Mouse (Mus musculus) neural tube, embryonic 10.5 days (tissue): ENCODE measurements around the gene Pyroxd2.

Experiments
- DNase-seq: peaks from one replicate; pipeline ENCODE4 v3.0.0-alpha.2; 2017; ENCODE audit warnings: low spot score; ENCODE audit errors: extremely low spot score

Gene Pyroxd2

DNA sequence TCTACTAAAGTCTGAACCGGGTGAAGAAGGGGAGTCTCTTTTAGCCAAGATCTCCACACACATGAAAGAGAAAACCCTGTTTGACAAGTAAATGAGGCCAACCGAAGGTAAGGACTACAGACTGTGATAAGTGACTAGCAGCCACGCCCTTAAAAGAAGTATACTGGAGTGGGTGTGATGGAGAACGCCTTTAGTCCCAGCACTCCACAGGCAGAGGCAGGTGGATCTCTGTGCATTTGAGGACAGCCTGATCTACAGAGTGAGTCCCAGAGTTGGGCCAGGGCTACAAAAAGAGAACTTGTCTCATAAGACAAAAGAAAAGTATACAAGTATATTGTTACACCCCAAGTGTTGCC, 6.7 kb downstream of the Pyroxd2 start:
- no peak for DNase-seq

GRCm38 (mm10) chr19:42745084-42745868, 7.3 kb downstream of the Pyroxd2 start:
- no peak for DNase-seq

- DNase-seq: peak; percentile 56
Observed at GRCm38 (mm10) chr19:42744162-42744586, 8.4 kb downstream of the Pyroxd2 start.

DNA sequence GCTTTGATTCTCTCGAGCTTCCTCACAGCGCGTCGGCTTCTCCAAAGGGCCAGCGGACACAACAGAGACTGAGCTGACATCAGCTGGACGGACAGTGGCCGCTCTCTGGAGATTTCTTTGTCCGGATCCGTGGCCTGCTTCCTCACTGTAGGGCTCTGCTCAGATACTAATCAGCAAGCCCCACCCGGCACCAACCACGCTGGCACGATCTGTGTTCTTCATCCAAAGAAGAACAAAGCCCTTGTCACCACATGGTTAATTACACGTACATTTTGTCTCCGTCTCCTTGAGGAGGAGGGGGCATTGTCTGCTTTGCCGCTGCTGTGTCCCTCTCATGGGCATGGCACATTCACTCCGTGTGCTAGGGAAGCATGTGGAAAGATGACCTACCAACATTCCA, 9.3 kb downstream of the Pyroxd2 start:
- DNase-seq: no peak

DNA sequence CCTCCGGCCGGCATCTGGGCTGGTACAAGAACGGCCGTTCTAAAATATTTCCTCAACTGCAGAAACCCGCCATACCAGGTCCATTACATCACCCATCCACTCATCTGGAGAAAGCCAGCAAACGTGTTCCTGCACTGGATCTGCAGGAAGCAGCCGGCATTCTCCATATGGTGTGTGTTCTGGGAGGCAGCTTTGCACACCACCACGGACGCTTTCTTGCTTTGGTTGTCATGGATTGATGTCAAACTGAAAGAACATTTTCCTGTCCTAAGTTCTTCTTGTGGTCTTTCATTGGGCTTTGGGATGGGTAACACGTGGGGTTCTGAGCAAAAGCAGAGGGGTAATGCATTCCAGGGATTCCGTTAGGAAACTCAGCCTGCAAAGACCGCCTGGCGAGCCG, 10.7 kb downstream of the Pyroxd2 start:
- DNase-seq: no peak

GRCm38 (mm10) chr19:42740163-42740899, 12.2 kb downstream of the Pyroxd2 start:
- DNase-seq: no peak

DNA sequence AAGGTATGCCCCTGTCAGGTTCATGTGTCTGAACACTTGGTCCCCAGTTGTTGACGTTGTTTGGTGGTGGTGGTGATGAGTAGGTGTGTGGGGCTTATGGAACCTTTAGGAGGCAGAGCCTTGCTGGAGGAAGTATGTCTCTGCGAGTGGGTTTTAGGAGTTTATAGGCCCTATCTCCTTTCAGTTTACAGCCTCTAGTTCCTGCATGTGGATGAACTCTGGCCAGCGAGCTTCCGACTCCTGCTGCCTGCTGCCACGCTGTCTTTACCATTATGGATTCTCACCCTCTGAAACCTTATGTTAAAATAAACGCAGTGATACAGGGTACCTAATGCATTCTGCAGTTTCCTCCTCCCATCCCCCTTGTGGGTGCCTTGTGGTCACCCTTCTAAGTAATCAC, 12.8 kb downstream of the Pyroxd2 start:
- no peak for DNase-seq

DNA sequence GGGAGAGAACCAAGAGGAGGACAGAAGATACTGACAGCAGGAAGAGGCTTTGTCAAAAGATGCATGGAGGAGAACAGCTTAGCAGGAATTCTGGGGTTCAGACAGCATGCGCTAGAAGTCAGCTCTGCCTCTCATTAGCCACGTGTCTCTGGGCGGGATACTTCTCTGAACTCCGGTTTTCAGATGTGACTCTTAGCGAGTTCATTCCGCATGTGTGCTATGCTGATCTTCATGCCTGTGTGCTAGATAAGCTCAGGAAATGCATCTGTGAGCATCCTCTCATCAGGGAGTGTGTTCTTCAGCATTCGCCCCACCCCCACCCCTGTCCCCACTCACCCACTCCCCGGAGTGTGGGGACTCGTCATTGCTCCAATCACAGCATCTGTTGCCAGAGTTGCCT, 14.8 kb downstream of the Pyroxd2 start:
- DNase-seq: no peak

DNA sequence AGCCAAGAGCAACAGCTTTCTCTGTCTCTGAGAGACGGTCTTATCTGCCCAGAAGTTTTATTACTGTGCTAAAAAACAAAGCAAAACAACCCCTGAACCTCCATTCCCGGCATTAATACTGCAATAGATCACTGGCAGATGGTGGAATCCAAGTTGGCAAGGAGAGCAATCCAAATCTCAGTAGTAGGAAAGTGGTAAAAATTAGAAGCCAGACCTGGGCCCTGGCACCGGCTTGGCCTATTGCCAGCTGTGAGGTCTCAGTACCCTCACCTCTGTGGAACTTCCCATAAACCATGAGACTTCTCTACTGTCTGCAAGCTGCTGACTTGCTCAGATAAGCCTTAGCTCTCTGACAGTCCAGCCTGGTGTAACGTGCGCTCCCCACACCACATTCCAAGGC, 17.6 kb downstream of the Pyroxd2 start:
- no peak for DNase-seq

DNA sequence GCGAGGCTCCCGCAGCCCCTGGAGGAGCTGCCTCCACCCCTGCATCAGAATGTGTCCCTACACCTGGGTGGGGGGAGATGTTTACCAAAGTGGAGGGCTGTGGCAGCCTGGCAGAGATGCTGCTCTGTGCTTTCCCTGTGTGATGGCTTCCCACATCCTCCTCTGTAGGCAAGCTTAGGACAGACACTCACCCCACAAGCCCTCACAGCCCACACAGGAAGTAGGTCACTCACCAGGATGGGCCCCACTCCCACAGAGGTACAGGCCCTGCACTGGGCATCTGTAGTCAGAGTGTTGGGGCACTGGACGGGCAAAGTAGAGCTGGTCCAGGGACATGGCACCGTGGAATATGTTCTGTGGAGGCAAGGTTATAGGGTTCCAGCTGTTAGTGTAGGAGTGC, 25.2 kb downstream of the Pyroxd2 start:
- DNase-seq: no peak

GRCm38 (mm10) chr19:42726766-42727165, 25.8 kb downstream of the Pyroxd2 start:
- no peak for DNase-seq

DNA sequence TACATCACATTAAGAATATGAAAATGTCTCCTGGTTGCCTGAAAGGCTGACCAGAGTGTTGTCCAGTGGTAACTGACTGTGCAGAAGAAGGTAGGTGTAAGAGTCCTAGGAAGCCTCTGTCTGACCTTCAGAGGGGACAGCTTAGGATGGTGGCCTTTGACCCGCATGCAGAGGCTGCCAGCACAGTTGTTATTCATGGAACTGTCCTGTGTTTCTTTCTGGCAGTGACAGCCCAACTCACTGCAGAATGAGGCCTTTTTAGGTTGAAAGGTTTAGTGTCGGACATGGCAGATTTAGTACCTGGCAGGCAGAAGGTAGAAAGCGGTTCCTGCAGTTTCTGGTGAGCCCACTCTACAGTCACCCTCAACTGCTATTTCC, 26.6 kb downstream of the Pyroxd2 start:
- DNase-seq: no peak

DNA sequence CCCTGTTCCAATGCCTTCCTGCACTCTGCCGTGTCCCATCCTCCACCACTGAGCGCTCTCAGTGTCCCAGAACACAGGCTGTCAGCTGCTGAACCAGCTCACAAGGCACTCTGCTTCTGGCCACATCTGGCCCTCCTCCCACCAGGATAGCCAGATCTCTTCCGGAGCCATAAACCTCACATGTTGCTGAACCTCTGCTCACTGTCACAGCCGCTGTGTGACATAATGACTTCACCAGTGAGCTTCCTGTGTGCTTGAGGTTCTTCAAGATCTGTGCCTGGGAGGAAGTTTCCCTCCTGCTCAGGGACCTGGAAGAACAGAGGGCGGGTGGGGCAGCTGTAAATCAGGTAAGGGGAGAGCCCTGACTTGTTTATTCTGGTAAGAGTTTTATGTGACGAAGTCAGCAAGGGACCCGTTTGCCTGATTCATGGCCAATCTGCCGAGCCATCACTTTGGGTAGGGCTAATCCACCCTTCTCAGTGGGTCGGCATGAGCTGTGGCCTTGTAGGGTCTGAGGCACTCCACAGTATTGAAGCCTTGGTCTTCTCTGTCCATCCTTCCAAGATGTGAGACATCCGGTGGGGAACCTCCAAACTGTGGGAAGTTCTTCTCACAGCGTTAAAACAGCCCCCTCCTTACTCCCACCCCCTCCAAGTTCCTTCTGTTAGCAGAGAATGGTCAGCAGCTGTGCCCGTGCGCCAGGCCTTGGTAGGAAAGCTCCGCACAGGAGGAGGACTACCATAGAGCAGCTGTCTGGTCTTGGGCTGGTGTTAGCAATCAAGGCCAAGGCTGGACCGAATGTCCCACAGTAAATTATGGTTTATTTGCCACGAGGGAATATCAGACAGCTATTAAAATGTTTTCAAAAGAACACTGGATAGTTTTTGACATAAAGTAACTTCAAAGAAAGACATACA, 27.3 kb downstream of the Pyroxd2 start:
- DNase-seq: peak; percentile 45

DNA sequence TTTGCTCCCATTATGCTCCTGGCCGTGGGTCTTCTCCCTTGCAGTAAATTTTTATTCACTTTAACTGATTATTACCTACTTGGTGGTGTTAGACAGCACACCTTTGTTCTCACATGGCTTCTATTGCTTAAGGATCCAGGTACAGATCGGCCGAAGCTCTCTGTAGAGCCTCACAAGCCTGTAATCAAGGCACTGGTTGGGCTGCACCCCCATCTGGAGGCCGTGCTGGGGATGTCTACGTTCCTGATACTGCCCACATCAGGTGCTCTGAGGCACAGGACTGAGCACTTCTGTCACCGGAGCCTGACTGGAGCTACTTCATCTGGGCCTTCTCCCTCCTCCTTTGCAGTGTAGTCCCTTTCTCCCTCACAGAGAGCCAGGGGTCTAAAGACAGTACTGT, 29.3 kb downstream of the Pyroxd2 start:
- no peak for DNase-seq

- DNase-seq: no peak
Observed at GRCm38 (mm10) chr19:42722500-42722899, 30.1 kb downstream of the Pyroxd2 start.

DNA sequence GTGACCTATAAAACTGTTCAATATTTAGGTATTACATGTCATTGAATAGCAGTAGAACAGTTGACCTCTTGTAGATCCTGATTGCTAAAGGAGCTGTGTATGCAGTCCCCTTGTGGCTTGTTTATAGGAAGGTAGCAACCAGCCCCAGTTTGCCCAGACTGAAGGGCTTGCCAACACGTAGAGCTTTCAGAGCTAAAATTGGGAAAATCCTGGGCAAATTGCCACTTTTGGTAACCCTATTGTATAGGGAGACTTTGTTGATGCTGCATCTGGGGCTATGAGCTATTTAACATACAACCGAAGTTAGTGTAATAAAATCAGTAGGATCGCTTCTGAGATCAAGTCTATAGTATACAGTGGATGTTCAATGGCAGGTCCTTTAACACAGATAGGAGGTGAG, 34.5 kb downstream of the Pyroxd2 start:
- DNase-seq: no peak

- DNase-seq: no peak
Observed at GRCm38 (mm10) chr19:42717668-42718067, 34.9 kb downstream of the Pyroxd2 start.

- no peak for DNase-seq
Observed at GRCm38 (mm10) chr19:42716507-42716906, 36.1 kb downstream of the Pyroxd2 start.

- DNase-seq: no peak
Observed at GRCm38 (mm10) chr19:42713770-42714169, 38.8 kb downstream of the Pyroxd2 start.

- DNase-seq: no peak
Observed at GRCm38 (mm10) chr19:42699426-42699825, 53.1 kb downstream of the Pyroxd2 start.

- DNase-seq: no peak
Observed at GRCm38 (mm10) chr19:42698576-42698975, 54.0 kb downstream of the Pyroxd2 start.

DNA sequence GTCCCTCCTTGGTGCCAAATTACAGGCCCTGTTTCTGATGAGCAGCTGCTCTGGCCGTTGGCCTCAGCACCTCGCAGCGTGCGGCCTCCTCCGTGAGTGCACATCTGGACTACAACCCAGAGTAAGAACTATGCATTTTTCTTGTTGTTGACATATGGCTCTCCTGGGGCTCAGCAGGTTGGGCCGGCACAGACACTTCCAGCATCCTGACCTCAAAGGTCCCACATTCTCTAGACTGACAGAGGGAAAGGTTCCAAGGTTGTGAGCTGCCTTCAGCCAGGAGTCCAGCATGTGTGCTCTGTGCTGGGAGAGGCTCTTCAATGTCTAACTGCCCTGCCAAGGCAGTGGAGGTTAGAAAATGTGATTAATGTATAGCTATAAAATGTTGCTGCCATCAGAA, 55.2 kb downstream of the Pyroxd2 start:
- DNase-seq: peak; percentile 52
